Mouse (Mus musculus): ENCODE data around the gene Adamts8.

Gene Adamts8

GRCm38 (mm10) chr9:30985782-30986181 is 43.4 kb downstream of the Adamts8 start:
- no peak for DNase-seq (ENCODE audit: low spot score)

- DNase-seq (ENCODE audit: low spot score), result no peak
These were observed 50.7 kb downstream of the Adamts8 start for GRCm38 (mm10) chr9:30993106-30993505.

- DNase-seq (ENCODE audit: low spot score), result no peak
These were observed 54.5 kb downstream of the Adamts8 start for GRCm38 (mm10) chr9:30996590-30997562.

GRCm38 (mm10) chr9:31000641-31001040 is 58.3 kb downstream of the Adamts8 start:
- no peak for DNase-seq (ENCODE audit: low spot score)

GRCm38 (mm10) chr9:31002528-31002927 is 60.2 kb downstream of the Adamts8 start:
- no peak for DNase-seq (ENCODE audit: low spot score)

GRCm38 (mm10) chr9:31009334-31009733 is 67.0 kb downstream of the Adamts8 start:
- DNase-seq (ENCODE audit: low spot score), result no peak

GRCm38 (mm10) chr9:31010040-31010439 is 67.7 kb downstream of the Adamts8 start:
- no peak for DNase-seq (ENCODE audit: low spot score)

- DNase-seq (ENCODE audit: low spot score), result no peak
These were observed 68.4 kb downstream of the Adamts8 start for GRCm38 (mm10) chr9:31010749-31011148.

GRCm38 (mm10) chr9:31011533-31011932 is 69.2 kb downstream of the Adamts8 start:
- DNase-seq (ENCODE audit: low spot score), result no peak

- no peak for DNase-seq (ENCODE audit: low spot score)
These were observed 70.3 kb downstream of the Adamts8 start for GRCm38 (mm10) chr9:31012674-31013073.

GRCm38 (mm10) chr9:31013415-31013814 is 71.1 kb downstream of the Adamts8 start:
- no peak for DNase-seq (ENCODE audit: low spot score)

Data from ovary, postnatal 36 days (tissue).